8 mouse cellular contexts compared by ENCODE assay signal in the genomic region with DNA sequence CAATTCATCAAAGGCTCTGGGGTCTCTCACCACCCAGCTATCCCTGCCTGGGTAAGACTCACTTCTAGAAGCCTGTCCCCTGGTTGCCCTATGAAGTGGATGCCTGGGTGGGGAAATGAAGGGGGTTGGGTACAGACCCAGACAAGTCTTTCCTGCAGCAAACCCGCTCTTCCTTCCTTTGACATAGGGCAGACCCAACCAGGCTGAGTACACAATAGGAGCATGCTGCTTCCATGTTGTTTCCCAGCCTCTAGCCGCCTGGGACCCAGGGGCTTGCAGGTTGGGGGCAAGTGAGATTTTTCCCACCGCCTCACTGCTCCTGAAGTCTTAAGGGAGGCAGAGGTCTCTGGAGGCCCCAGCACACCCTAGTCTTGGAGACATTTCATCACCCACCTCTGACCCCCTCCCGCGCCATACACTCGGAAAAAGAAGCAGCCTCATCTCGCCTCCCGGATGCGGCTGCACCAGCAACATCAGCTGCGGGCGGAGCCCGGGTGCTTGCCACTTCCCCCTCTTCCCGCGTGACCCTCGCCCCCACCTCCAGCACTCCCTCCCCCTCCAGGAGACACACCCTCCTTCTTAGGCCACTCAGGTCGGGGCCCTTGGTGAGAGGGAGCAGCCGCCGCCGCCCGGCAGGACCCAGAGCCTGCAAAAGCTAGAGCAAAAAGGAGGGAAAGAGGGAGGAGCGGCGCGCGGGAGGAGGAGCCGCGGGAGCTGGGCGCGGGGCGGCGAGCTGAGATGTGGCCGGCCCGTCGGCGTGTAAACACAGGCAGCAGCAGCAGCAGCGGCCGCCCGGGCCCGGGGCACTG. TPM values are rescaled to one million over a fixed set of nuclear protein-coding genes. Genes with fewer than 3 reads are reported as not detected.
A peak's percentile ranks its signal among the peaks of the same experiment; 100 is the strongest.
DNase-seq lines count a peak whose midpoint lies in the region; ATAC-seq and TF ChIP-seq lines count a peak whose summit lies in the region.

Dock11 (plus strand) TSS at position 746 of the 809 bp plus-strand sequence.

- WGBS in forebrain, embryonic 16.5 days, result 19% methylated on average over 15 of the region's 38 CpGs
- WGBS in lung, embryonic 14.5 days, result 7% methylated on average over 38 of the region's 38 CpGs
- 24% methylated on average over 34 of the region's 38 CpGs for WGBS in neural tube, embryonic 15.5 days

- no peaks in the 10 kb centered on the region for H3K4me1 ChIP-seq in ES-E14 (ENCODE audit: control insufficient read depth in 2 of 2, insufficient read depth in 2 of 2, low read length in 2 of 2, poor library complexity in 1 of 2)
- 0 out of 2 replicates have a peak, but pooled peaks cover 2% of the 10 kb centered on the region for H3K4me1 ChIP-seq in forebrain, embryonic 16.5 days (replicated peaks; ENCODE audit: control insufficient read depth, insufficient read depth, low read length)
- H3K4me1 ChIP-seq in lung, embryonic 14.5 days (ENCODE audit: insufficient read depth), result no peaks in the 10 kb centered on the region
- 0 out of 2 replicates have a peak, but pooled peaks cover 2% of the 10 kb centered on the region for H3K4me1 ChIP-seq in neural tube, embryonic 15.5 days

- TF ChIP-seq CTCF in lung, embryonic 14.5 days (IDR thresholded peaks at IDR 0.05; ENCODE audit: low read depth), result no peak

- H3K9ac ChIP-seq in ES-E14 (ENCODE audit: insufficient read depth, low read depth, low read length, poor library complexity, severe bottlenecking), result peak within 1 kb of the TSS; percentile 76
- H3K9ac ChIP-seq in forebrain, embryonic 16.5 days (replicated peaks; ENCODE audit: low read depth, low read length), result peak within 1 kb of the TSS; percentile 71
- peak within 1 kb of the TSS; percentile 56 for H3K9ac ChIP-seq in lung, embryonic 14.5 days
- H3K9ac ChIP-seq in neural tube, embryonic 15.5 days (replicated peaks), result peak within 1 kb of the TSS; percentile 60

- H3K9me3 ChIP-seq in ES-E14 (ENCODE audit: control insufficient read depth, insufficient read depth, low read depth, low read length), result no peaks in the 10 kb centered on the region
- no peaks in the 10 kb centered on the region for H3K9me3 ChIP-seq in forebrain, embryonic 16.5 days (ENCODE audit: control insufficient read depth, low read length)
- no peaks in the 10 kb centered on the region for H3K9me3 ChIP-seq in lung, embryonic 14.5 days (ENCODE audit: low read depth, low read length)
- no peaks in the 10 kb centered on the region for H3K9me3 ChIP-seq in neural tube, embryonic 15.5 days (replicated peaks)

- H3K36me3 ChIP-seq in ES-E14 (ENCODE audit: control insufficient read depth, insufficient read depth, low read length, poor library complexity, severe bottlenecking), result no peaks in the 10 kb centered on the region
- H3K36me3 ChIP-seq in forebrain, embryonic 16.5 days (ENCODE audit: control insufficient read depth, insufficient read depth), result no peaks in the 10 kb centered on the region
- H3K36me3 ChIP-seq in lung, embryonic 14.5 days (ENCODE audit: insufficient read depth), result no peaks in the 10 kb centered on the region
- no peaks in the 10 kb centered on the region for H3K36me3 ChIP-seq in neural tube, embryonic 15.5 days

- intact Hi-C loops in heart, postnatal 25 days (cut with DNase I), result no loop called here

- no peak within 1 kb of the TSS for H3K27ac ChIP-seq in ES-E14 (ENCODE audit: insufficient read depth, low read depth, low read length, poor library complexity, severe bottlenecking)
- peak within 1 kb of the TSS; percentile 82 for H3K27ac ChIP-seq in forebrain, embryonic 16.5 days (ENCODE audit: low read length)
- H3K27ac ChIP-seq in lung, embryonic 14.5 days (ENCODE audit: low read depth), result no peak within 1 kb of the TSS
- peak within 1 kb of the TSS; percentile 83 for H3K27ac ChIP-seq in neural tube, embryonic 15.5 days (replicated peaks)

- H3K27me3 ChIP-seq in forebrain, embryonic 16.5 days (replicated peaks; ENCODE audit: control insufficient read depth, insufficient read depth, low read length), result no peaks in the 10 kb centered on the region
- H3K27me3 ChIP-seq in lung, embryonic 14.5 days (ENCODE audit: insufficient read depth, low read length), result no peaks in the 10 kb centered on the region
- H3K27me3 ChIP-seq in neural tube, embryonic 15.5 days (replicated peaks), result no peaks in the 10 kb centered on the region

- in situ Hi-C loops in ES-E14 (cut with MboI; ENCODE audit: low sequenced_read_pairs in 2 of 2, unreplicated experiment in 2 of 2), result no loop called here

- DNase-seq in ES-E14 (ENCODE audit: low read depth, low spot score), result peak; percentile 56
- DNase-seq in cerebellum, adult 18-20 months, result peak; percentile 32 to 48
- DNase-seq in heart, postnatal 25 days (ENCODE audit: low spot score), result peak; percentile 55
- peak; percentile 8 to 44 for DNase-seq in layer of hippocampus, adult 18-20 months (ENCODE audit: low spot score in 2 of 2)
- peak; percentile 73 for DNase-seq in lung, embryonic 14.5 days
- DNase-seq in testis, postnatal 14 days (ENCODE audit: low spot score), result peak; percentile 55

- H3K4me3 ChIP-seq in ES-E14 (ENCODE audit: insufficient read depth in 1 of 2, low read depth in 1 of 2, low read length in 2 of 2, poor library complexity in 1 of 2, severe bottlenecking in 1 of 2), result peak within 1 kb of the TSS; percentile 77 to 81
- peak within 1 kb of the TSS; percentile 65 for H3K4me3 ChIP-seq in forebrain, embryonic 16.5 days (replicated peaks; ENCODE audit: low read length)
- H3K4me3 ChIP-seq in lung, embryonic 14.5 days (ENCODE audit: low read depth, low read length), result peak within 1 kb of the TSS; percentile 54
- peak within 1 kb of the TSS; percentile 61 for H3K4me3 ChIP-seq in neural tube, embryonic 15.5 days (replicated peaks)

- H3K4me2 ChIP-seq in forebrain, embryonic 16.5 days (ENCODE audit: low read length), result peak within 1 kb of the TSS; percentile 54
- H3K4me2 ChIP-seq in lung, embryonic 14.5 days, result peak within 1 kb of the TSS; percentile 67
- peak within 1 kb of the TSS; percentile 61 for H3K4me2 ChIP-seq in neural tube, embryonic 15.5 days

- ATAC-seq in forebrain, embryonic 16.5 days, result peak; percentile 80
- ATAC-seq in lung, embryonic 14.5 days (ENCODE audit: insufficient read depth), result peak; percentile 87
- peak; percentile 89 for ATAC-seq in neural tube, embryonic 15.5 days (ENCODE audit: low FRiP score)

TF ChIP-seq in ES-E14, 5 proteins besides CTCF, POLR2A, EP300 and RAD21:
- TF ChIP-seq ZNF384 (IDR thresholded peaks at IDR 0.05; ENCODE audit: low read depth, low read length) (no peak), CHD2 (IDR thresholded peaks at IDR 0.05; ENCODE audit: low read depth, low read length) (peak; percentile 49; the same call in 1 of the 2 replicates)

RNA-seq across cellular contexts. Expression of gene Dock11, which starts in this region (rescaled TPM):
- 9.0 and 11.0 TPM in 2 replicates for total RNA-seq in ES-E14 (2012; rRNA removed)
- 19.1 and 19.4 TPM in 2 replicates for polyA plus RNA-seq in forebrain, embryonic 16.5 days (2015; fragmentation: Nextera tagmentation; extraction: Ambion mirVana)
- 1 to 10 TPM; 4.4 to 4.7 TPM for total RNA-seq in heart, postnatal 25 days (2021)
- 10 to 100 TPM; 13.6 to 14.7 TPM for total RNA-seq in layer of hippocampus, adult 18-20 months (2021)
- 10.4 and 12.2 TPM in 2 replicates for polyA plus RNA-seq in lung, embryonic 14.5 days (2014; fragmentation: Nextera tagmentation; extraction: Ambion mirVana)
- polyA plus RNA-seq in neural tube, embryonic 15.5 days (2015; fragmentation: Nextera tagmentation; extraction: Ambion mirVana), result 9.6 and 9.9 TPM in 2 replicates

Comparison
In these comparisons a context has a peak if more than half of its experiments do, and no peak if none do; other contexts are left out.
1. H3K27ac ChIP-seq: peak in forebrain, embryonic 16.5 days (single experiment) and neural tube, embryonic 15.5 days (single experiment); none in ES-E14 (single experiment) and lung, embryonic 14.5 days (single experiment).
2. Peak in every context shown above with its lines, with median percentiles within 50 percentile points of each other: DNase-seq, H3K4me3 ChIP-seq, H3K9ac ChIP-seq, ATAC-seq and H3K4me2 ChIP-seq.